Mouse (Mus musculus): ENCODE data around the gene Odf3l2.

The Odf3l2 gene

GRCm38 (mm10) chr10:79645711-79646110, at the start of gene Odf3l2:
Odf3l2 (minus strand) TSS chr10:79645738.
- in situ Hi-C loops (cut with MboI; ENCODE audit: low sequenced_read_pairs), result loop anchor here (10.0 kb wide), 1 partner anchor 51 kb away; no protein-coding TSS in a partner anchor

DNA sequence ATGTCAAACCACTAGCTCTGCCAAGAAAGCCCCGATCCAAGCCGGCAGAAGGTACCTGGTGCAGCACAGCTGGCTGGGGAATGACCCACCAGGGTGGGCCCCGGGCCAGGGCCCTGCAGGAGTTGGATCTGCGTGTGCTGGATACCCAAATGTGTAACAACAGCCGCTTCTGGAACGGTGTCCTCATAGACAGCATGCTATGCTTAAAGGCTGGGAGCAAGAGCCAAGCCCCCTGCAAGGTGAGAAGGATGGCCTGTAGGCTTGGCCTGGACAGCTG, 48.8 kb upstream of the Odf3l2 start:
- in situ Hi-C loops (cut with MboI; ENCODE audit: low sequenced_read_pairs), result no loop called here

DNA sequence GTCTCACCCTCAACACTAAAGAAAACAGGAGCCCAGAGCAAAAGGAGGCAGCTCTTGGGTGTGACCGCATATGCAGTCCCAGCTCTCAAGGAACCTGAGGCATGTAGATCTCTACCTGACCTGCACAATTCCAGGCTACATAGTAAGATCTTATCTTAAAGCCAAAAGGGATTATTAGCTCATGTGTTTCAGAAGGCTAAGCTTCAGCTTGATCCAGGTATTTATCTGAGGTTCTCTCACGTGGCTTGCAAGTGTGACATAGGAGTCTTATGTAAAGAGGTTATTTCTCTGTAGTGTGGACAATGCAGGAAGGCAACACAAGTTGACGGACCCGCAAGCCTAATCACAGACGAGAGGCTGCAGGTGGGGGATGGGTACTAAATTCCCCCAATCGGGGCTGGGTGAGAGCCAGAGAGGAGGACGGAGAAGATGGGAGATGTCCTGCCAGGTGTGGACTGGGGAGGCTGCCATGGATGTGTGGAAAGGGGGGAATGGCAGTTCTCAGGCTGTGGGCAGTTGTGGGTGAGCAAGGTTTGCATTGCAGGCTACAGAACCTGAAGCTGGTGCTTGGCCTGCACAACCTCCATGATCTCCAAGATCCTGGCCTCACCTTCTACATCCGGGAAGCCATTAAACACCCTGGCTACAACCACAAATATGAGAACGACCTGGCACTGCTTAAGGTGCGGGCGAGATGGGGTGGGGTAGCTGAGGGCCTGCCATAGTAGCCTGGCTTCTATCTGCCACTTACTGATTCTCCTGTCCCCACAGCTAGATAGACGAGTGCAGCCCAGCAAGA, 48.2 kb upstream of the Odf3l2 start:
- in situ Hi-C loops (cut with MboI; ENCODE audit: low sequenced_read_pairs), result no loop called here

- in situ Hi-C loops (cut with MboI; ENCODE audit: low sequenced_read_pairs), result no loop called here
Measured at GRCm38 (mm10) chr10:79691986-79692548, 46.5 kb upstream of the Odf3l2 start.

GRCm38 (mm10) chr10:79689178-79689577, 43.6 kb upstream of the Odf3l2 start:
- in situ Hi-C loops (cut with MboI; ENCODE audit: low sequenced_read_pairs), result no loop called here

DNA sequence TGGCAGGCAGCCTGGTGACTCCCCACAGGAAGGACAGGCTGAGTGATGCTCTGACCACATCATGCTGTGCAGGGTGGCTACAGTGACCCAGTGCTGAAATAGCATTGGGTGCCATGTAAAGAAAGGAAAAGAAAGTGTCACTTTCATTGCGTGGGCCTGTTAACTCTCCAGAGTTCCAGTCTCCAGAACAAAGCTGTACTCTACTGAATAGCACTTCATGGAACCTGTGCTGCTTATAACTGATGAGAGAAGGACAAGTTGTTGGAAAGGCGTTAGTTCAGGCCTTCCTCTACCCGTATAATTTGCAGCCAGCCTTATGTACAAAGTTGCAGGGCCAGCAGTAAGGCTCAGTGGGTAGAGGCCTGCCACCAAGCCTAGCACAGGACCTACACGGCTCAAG, 43.2 kb upstream of the Odf3l2 start, which contains the start of gene Gzmm:
TSS of gene Gzmm (plus strand) at position 301 of the 400 bp plus-strand sequence.
- in situ Hi-C loops (cut with MboI; ENCODE audit: low sequenced_read_pairs), result no loop called here

- in situ Hi-C loops (cut with MboI; ENCODE audit: low sequenced_read_pairs), result no loop called here
Measured at GRCm38 (mm10) chr10:79687513-79687912, 42.0 kb upstream of the Odf3l2 start.

DNA sequence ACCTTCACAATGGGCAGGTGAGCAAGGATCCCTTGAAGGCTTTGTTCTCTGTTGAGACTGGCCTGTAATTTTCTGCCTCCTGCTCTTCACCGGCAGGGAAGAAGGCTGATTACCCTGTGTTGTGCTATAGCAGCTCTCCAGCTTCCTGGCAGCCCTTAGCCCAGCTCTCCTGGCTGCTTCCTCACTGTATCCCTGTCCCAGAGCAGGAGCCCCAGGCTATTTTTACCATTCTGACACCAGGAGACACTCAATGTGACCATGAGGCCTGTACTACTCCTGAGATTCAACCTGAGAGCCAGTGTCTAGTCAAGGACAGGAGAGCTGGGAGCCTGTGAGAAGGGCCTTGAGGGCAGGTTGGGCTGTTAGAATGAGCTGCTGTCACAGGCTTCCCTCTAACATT, 41.2 kb upstream of the Odf3l2 start:
- in situ Hi-C loops (cut with MboI; ENCODE audit: low sequenced_read_pairs), result no loop called here

DNA sequence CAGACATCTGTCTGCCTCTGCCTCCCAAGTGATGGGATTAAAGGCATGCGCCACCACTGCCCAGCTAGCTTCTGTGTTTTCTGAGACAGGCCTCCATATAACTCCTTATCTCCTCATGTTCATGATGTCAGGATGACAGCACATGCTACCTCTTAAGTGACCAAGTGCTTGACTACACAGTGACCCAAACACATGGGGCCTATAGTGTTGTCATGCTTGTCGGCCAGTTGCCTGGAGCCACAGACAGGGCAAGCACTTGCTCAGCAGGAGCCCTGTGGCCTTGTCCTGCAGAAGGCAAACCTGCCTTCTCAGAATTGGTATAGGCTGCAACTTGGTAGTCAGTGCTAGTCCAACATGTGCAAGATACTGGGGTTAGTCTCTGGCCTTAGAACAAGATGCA, 40.7 kb upstream of the Odf3l2 start:
- in situ Hi-C loops (cut with MboI; ENCODE audit: low sequenced_read_pairs), result no loop called here

DNA sequence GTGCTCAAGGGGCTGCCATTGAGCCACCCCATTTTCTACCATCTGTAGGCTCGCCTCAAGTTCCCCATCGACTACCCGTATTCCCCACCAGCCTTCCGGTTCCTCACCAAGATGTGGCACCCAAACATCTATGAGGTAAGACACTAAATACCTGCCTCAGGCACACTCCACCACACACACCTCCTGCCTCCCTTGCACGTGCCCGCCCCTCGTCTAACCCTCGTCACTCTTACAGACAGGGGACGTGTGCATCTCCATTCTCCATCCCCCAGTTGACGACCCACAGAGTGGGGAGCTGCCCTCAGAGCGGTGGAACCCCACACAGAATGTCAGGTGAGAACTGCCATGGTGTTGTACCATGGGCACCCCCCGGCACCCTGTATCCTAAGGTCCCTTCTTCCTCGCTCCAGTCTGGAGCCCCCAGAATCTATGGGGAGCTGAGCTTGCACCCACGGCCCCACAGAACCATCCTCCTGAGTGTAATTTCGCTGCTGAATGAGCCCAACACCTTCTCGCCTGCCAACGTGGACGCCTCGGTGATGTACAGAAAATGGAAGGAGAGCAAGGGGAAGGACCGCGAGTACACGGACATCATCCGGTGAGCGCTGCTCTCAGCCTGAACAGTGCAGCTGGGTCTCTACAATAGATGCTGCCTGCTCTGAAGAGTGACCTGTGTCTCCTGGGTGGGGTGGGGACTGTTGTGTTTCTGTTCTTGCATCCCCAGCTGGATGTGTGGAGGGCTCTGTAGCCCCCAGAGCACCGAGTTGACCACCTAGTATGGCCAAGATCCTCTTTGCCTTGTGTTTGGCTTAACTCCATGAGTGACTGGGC, 39.4 kb upstream of the Odf3l2 start:
- in situ Hi-C loops (cut with MboI; ENCODE audit: low sequenced_read_pairs), result no loop called here

- in situ Hi-C loops (cut with MboI; ENCODE audit: low sequenced_read_pairs), result no loop called here
Measured at GRCm38 (mm10) chr10:79683726-79684640, 38.4 kb upstream of the Odf3l2 start.

DNA sequence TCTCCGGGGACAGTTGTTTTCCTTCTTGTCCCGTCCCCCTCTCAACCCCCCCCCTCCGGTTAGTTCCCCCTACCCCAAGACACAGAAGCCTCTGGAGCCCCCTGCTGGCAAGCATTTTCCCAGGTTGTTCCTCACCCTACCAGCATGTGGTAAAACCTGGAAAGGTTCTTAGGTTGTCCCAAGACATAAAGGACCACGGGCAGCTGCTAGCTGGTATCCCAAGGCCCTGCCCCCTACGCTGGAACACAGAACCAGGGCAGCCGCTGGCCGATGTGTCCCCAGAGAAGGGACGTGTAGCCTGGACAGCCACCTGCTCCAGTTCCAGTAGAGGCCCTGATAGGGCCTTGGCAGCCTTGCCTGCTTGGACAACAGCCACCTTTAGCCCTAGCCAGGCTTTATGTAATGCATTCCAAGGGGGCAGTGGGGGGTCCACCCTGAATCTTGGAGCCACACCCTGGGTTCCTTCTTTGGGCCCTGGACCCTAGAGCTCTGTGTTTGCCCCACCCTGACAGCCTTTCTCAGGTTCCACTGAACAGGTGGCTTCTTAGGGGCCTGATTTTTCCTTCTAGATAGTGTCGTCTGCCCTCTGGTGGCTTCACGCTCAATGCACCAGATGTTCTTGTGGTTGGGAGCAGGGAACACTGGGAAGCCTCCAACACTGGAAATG, 37.5 kb upstream of the Odf3l2 start:
- in situ Hi-C loops (cut with MboI; ENCODE audit: low sequenced_read_pairs), result no loop called here

- in situ Hi-C loops (cut with MboI; ENCODE audit: low sequenced_read_pairs), result no loop called here
Measured at GRCm38 (mm10) chr10:79682551-79682915, 37.0 kb upstream of the Odf3l2 start.

GRCm38 (mm10) chr10:79681591-79682245, 36.2 kb upstream of the Odf3l2 start, which contains the start of gene Cdc34:
Cdc34 (plus strand) TSS chr10:79682195.
- in situ Hi-C loops (cut with MboI; ENCODE audit: low sequenced_read_pairs), result no loop called here

DNA sequence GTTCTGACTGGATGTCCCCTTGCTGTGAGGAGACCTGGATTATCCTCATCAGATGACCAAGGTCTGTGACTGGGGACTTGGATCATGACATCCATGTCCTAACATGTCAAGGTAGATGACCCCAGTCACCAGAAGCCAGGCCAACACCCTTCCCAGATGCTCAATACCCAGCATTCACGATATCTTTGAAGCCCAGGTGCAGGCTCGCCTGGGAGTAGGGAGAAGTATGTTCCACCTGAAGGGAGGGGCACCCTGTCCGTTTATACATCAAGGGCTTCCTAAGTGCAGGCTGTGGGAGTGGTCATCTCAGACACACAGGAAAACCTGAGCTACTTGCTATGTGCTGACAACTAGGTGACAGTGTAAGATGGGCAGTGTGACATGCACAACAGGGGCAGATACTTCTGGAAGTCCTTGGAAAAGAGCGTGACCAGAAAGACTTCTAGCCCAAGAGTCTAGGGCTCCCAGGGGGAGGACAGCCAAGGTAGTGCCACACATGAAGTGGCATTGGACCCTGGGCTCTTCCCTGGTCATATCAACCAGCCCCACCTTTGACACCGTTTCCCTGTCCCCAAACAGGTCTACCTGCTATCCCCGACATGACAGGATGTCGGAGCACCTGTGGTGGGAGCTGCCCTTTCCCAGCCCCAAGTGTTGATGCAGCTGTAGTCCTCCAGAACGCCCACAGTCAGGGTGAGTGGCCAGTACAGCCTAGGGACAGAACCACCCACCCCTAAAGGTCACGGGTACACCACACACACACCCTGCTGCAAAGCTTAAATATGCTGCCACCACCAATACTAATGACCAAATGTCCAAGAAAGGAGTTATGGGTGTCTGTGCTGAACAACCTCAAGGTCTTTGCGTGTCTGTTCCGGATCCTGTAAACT, 35.3 kb upstream of the Odf3l2 start:
- in situ Hi-C loops (cut with MboI; ENCODE audit: low sequenced_read_pairs), result no loop called here

DNA sequence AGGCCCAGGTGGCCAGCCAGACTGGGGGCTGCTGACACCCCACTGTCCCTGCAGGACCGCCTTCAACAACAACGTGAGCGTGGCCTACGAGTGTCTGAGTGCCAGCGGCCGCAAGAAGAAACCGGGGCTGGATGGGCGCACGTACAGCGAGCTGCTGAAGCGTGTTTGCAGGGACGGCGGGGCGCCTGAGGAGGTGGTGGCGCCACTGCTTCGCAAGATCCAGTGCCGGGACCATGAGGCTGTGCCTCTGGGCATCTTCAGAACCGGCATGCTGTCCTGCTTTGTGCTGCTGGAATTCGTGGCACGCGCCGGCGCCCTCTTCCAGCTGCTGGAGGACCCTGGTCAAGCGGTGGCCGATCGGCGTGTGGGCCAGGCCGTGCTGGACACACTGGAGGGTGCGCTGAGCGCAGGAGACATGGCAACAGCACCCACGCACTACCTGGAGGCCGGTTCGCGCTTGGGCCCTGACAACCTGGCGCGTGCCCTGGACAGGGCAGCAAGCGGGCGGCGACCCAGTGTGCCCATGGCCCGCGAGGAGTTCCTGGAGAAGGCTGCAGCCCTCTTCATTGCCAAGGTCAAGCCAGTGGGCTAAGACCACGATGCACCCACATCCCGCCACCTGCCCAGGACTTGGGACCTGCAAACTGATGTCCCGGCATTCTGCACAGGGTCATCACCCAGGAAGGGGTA, 30.0 kb upstream of the Odf3l2 start:
- in situ Hi-C loops (cut with MboI; ENCODE audit: low sequenced_read_pairs), result no loop called here

DNA sequence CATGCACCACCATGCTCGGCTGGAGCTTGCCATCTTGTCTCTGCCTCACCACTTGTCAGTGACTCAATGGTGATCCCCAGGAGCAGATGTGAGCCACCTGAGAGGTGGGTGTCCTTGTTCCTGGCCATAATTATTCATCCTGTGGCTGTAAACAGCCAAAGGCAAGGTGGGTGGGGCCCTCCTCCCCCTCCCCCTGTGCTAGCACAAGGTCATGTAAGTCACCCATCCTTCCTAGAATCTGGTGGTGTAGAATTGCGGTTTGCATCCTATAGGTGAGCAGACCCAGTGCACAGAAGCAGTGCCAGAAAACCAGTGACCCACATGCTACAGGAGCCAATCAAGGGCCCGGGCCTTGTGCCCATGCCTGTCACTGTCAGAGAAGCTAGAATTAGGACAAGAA, 27.5 kb upstream of the Odf3l2 start:
- in situ Hi-C loops (cut with MboI; ENCODE audit: low sequenced_read_pairs), result no loop called here

DNA sequence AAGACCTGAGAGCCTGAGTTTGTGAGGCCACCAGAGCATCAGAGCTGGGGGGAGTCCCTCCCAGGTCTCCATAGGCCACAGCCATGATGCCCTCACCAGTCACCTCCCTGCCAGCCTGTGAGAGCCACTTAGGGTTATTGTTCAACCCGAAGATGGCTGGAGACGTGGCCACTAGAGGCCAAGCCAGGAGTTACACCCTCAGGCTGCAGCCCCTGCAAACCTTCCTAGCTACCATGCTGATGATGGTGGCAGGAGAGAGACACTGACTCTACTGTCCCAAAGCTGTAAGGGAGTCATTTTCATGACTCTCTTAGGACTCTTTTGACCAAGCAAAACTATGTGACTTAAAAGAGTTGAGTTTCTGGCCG, 26.5 kb upstream of the Odf3l2 start:
- in situ Hi-C loops (cut with MboI; ENCODE audit: low sequenced_read_pairs), result no loop called here

All from CH12F3 (cell line).